Mouse (Mus musculus) lung, embryonic 15.5 days (tissue): ENCODE measurements at regions not wholly inside any gene's neighbourhood (a gene's known extent, or its start where the extent isn't known, plus 50 kb on each side); places are given as distances from the start of the nearest gene placed in this dataset.
A peak's percentile ranks its signal among the peaks of the same experiment; 100 is the strongest.

ENCODE experiments used
- ATAC-seq: fragments of 200-750 bp; cut with Nextera tagmentation; 2 replicates; pipeline ENCODE4 v1.8.0; 2017; ENCODE audit warnings: moderate number of reproducible peaks, borderline replicate concordance; ENCODE audit not compliant: low FRiP score, low TSS enrichment; ENCODE audit errors: extremely low read depth
- H3K27ac ChIP-seq: fragments of 300-500 bp; sonication (generic); 2 replicates; pipeline ENCODE4 v1.5.1; 2015; ENCODE audit warnings: moderate library complexity, mild to moderate bottlenecking, inconsistent platforms
- H3K27me3 ChIP-seq: fragments of 300-500 bp; sonication (generic); 2 replicates; pipeline ENCODE4 v1.6.1; 2015; ENCODE audit warnings: inconsistent platforms
- H3K36me3 ChIP-seq: fragments of 300-500 bp; sonication (generic); 2 replicates; pipeline ENCODE4 v1.6.1; 2015; ENCODE audit warnings: inconsistent platforms
- H3K4me1 ChIP-seq: fragments of 300-500 bp; sonication (generic); 2 replicates; pipeline ENCODE4 v1.6.1; 2015; ENCODE audit warnings: inconsistent platforms
- H3K4me2 ChIP-seq: fragments of 300-500 bp; sonication (generic); 2 replicates; pipeline ENCODE4 v1.6.1; 2015; ENCODE audit warnings: inconsistent platforms, mild to moderate bottlenecking, moderate library complexity
- H3K4me3 ChIP-seq: fragments of 300-500 bp; sonication (generic); 2 replicates; pipeline ENCODE4 v1.5.1; 2015; ENCODE audit warnings: mild to moderate bottlenecking, inconsistent platforms
- H3K9ac ChIP-seq: fragments of 300-500 bp; sonication (generic); 2 replicates; pipeline ENCODE4 v1.6.1; 2015; ENCODE audit warnings: inconsistent platforms
- H3K9me3 ChIP-seq: fragments of 300-500 bp; sonication (generic); 2 replicates; pipeline ENCODE4 v1.6.1; 2016; ENCODE audit warnings: inconsistent platforms
- WGBS: fragments of 180-500 bp; shearing (Covaris S2); methylation state at CpG from one replicate; pipeline ENCODE4 v1.1.7; 2015; 5-methylcytosine and 5-hydroxymethylcytosine counted together

- Histone ChIP-seq H3K27ac (no peak overlapping the region), H3K9ac (no peak overlapping the region), H3K27me3 (no peaks in the 10 kb centered on the region), H3K4me3 (no peak overlapping the region), H3K4me1 (no peaks in the 10 kb centered on the region), H3K9me3 (no peaks in the 10 kb centered on the region), H3K4me2 (no peak overlapping the region), H3K36me3 (no peaks in the 10 kb centered on the region)
- 90% methylated on average over 11 of the region's 11 CpGs for WGBS
- no peak for ATAC-seq
These were observed 71.5 kb upstream of the Rpl39l start for GRCm38 (mm10) chr16:10098511-10098910.

DNA sequence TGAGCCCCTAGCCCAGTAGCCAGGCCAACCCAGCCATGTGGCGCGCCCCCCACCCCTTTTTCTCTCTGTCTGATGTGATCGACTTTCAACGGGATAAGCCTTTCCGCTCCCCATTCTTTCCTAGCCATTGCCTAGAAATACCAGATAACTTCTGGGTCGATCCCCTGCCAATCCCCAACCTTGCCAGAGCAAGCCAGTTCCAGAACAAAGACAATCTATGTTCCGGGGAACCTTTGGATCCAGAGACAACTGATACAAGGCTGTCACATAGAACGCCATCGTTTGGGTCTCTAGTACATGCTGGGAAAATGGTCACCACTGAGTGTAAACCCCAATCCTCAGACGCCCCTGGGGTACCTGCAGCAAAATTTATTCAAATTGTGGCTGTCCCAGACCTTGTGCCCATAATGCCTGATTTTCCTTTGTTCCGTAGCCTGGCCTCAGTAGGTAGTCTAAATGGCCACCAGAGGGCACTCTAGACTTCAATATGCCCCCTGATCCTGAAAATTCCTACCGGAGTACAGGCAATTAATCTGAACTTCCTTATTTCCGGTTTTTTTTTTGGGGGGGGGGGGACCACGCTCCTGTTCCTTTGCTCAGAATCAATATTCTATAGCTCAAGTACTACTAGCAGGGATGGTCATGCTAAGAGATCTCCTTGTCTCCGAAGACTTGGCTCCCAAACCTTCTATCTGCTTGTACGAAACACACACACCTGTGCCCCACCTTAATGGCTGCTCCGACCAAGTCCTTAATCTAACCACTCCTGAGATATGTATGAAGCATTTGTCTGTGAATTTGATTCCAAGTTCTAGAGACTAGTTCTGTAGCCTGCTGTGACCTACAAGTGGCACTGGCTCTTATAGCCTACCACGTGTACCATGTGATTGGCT, 81.3 kb upstream of the Rpl39l start:
- no peaks in the 10 kb centered on the region for H3K36me3 ChIP-seq
- no peak overlapping the region for H3K4me3 ChIP-seq
- no peak overlapping the region for H3K27ac ChIP-seq
- 55% methylated on average over 18 of the region's 18 CpGs for WGBS
- H3K4me1 ChIP-seq, result no peaks in the 10 kb centered on the region
- no peak overlapping the region for H3K4me2 ChIP-seq
- no peaks in the 10 kb centered on the region for H3K9me3 ChIP-seq
- no peak overlapping the region for H3K9ac ChIP-seq
- H3K27me3 ChIP-seq, result no peaks in the 10 kb centered on the region
- ATAC-seq, result no peak

GRCm38 (mm10) chr16:10086341-10086740, 83.7 kb upstream of the Rpl39l start:
- no peaks in the 10 kb centered on the region for H3K36me3 ChIP-seq
- 26% methylated on average over 1 of the region's 1 CpGs for WGBS

GRCm38 (mm10) chr16:10085429-10085828, 84.6 kb upstream of the Rpl39l start:
- Histone ChIP-seq H3K27ac (no peak overlapping the region), H3K27me3 (no peaks in the 10 kb centered on the region), H3K9ac (no peak overlapping the region), H3K4me3 (no peak overlapping the region), H3K9me3 (no peaks in the 10 kb centered on the region), H3K4me2 (no peak overlapping the region), H3K36me3 (no peaks in the 10 kb centered on the region), H3K4me1 (no peaks in the 10 kb centered on the region)
- ATAC-seq, result no peak
- 38% methylated on average over 5 of the region's 5 CpGs for WGBS

More at GRCm38 (mm10) chr16:10086341-10086740, 83.7 kb upstream of the Rpl39l start:
- H3K4me3 ChIP-seq, result no peak overlapping the region
- no peaks in the 10 kb centered on the region for H3K27me3 ChIP-seq
- no peak overlapping the region for H3K27ac ChIP-seq
- no peaks in the 10 kb centered on the region for H3K9me3 ChIP-seq
- no peak overlapping the region for H3K9ac ChIP-seq
- no peaks in the 10 kb centered on the region for H3K4me1 ChIP-seq
- no peak for ATAC-seq
- H3K4me2 ChIP-seq, result no peak overlapping the region

- H3K27ac ChIP-seq, result no peak overlapping the region
- H3K9ac ChIP-seq, result no peak overlapping the region
- no peak for ATAC-seq
- no peaks in the 10 kb centered on the region for H3K9me3 ChIP-seq
- no peaks in the 10 kb centered on the region for H3K36me3 ChIP-seq
- H3K4me3 ChIP-seq, result no peak overlapping the region
- 32% methylated on average over 2 of the region's 2 CpGs for WGBS
- no peaks in the 10 kb centered on the region for H3K27me3 ChIP-seq
- no peak overlapping the region for H3K4me2 ChIP-seq
- H3K4me1 ChIP-seq, result no peaks in the 10 kb centered on the region
These were observed 86.4 kb upstream of the Grin2a start for GRCm38 (mm10) chr16:10081751-10082150.

DNA sequence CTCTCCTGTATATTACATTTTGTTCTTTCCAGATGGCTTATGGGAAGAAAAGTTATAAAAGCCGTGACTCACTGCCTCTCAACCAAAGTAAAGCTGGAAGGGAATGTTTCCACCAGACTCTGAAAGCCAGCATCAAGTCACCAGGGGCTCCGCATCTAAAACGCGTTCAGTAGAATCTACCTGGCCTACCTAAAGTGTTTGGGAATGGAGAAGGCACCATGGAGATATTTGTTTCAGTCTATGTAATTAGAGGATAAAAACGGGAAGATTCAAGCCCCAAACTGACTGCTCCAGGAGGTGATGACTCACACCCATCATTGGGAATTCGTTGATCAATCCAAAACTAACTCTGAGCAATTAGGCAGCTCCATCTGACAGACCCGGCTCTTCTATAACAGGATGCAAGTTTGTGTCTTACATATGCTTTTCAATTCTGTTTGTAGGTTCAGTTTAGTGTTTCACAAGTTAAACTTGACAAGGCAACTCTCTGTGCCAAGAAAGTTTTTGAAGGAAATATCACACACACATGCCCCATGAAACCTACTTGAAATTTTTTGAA, 84.8 kb upstream of the Grin2a start:
- Histone ChIP-seq H3K9ac (no peak overlapping the region), H3K27me3 (no peaks in the 10 kb centered on the region), H3K27ac (no peak overlapping the region), H3K9me3 (no peaks in the 10 kb centered on the region), H3K4me2 (no peak overlapping the region), H3K4me1 (no peaks in the 10 kb centered on the region), H3K4me3 (no peak overlapping the region), H3K36me3 (no peaks in the 10 kb centered on the region)
- ATAC-seq, result no peak
- WGBS, result 81% methylated on average over 7 of the region's 7 CpGs

GRCm38 (mm10) chr16:10073158-10073557, 77.8 kb upstream of the Grin2a start:
- ATAC-seq, result no peak
- Histone ChIP-seq H3K9ac (no peak overlapping the region), H3K4me1 (no peaks in the 10 kb centered on the region), H3K9me3 (no peaks in the 10 kb centered on the region), H3K27ac (no peak overlapping the region), H3K27me3 (no peaks in the 10 kb centered on the region), H3K36me3 (no peaks in the 10 kb centered on the region), H3K4me2 (no peak overlapping the region), H3K4me3 (no peak overlapping the region)
- WGBS, result 22% methylated on average over 6 of the region's 6 CpGs

- no peak for ATAC-seq
- Histone ChIP-seq H3K36me3 (no peaks in the 10 kb centered on the region), H3K27me3 (no peaks in the 10 kb centered on the region), H3K4me2 (no peak overlapping the region), H3K4me3 (no peak overlapping the region), H3K4me1 (no peaks in the 10 kb centered on the region), H3K9ac (no peak overlapping the region), H3K27ac (no peak overlapping the region), H3K9me3 (no peaks in the 10 kb centered on the region)
- 61% methylated on average over 8 of the region's 8 CpGs for WGBS
These were observed 68.1 kb upstream of the Grin2a start for GRCm38 (mm10) chr16:10063491-10063890.

- Histone ChIP-seq H3K4me2 (no peak overlapping the region), H3K4me3 (no peak overlapping the region), H3K27me3 (no peaks in the 10 kb centered on the region), H3K27ac (no peak overlapping the region; the same call in 1 of the 2 replicates), H3K36me3 (no peaks in the 10 kb centered on the region), H3K4me1 (no peaks in the 10 kb centered on the region), H3K9me3 (no peaks in the 10 kb centered on the region), H3K9ac (no peak overlapping the region)
- peak; percentile 92 for ATAC-seq
- 46% methylated on average over 4 of the region's 4 CpGs for WGBS
These were observed 62.7 kb upstream of the Grin2a start for GRCm38 (mm10) chr16:10058094-10058493.
